Mouse (Mus musculus): ENCODE measurements around the gene 2310061I04Rik. TPM values are rescaled to one million over a fixed set of nuclear protein-coding genes. Genes with fewer than 3 reads are reported as not detected.

2310061I04Rik gene
- polyA plus RNA-seq, 1 experiment from 2014 or later: 15.6 TPM

DNA sequence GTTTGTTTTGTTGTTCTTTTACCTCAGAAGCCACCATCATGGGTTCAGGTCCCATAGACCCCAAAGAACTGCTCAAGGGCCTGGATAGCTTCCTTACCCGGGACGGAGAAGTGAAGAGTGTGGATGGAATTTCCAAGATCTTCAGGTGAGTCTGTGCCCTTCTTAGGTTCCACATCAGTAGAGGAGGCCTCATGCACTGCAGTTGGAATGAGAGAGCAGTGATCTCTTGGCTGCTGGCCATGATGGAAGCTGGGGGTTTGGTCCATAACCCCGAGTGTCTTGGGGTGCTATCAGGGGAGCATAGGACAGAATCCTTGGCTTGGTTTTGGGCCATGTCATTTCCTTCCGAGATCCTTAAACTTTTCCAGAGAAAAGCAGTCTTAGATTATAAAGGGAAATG lies 26.1 kb upstream of the 2310061I04Rik start:
- H3K27ac ChIP-seq (ENCODE audit: low read length): no peak overlapping the region
- H3K4me2 ChIP-seq (ENCODE audit: low read depth, low read length): no peak overlapping the region
- no peak overlapping the region for H3K9ac ChIP-seq (ENCODE audit: low read length)
- no peak overlapping the region for H3K4me3 ChIP-seq (ENCODE audit: low read length)
- no peaks in the 10 kb centered on the region for H3K9me3 ChIP-seq (ENCODE audit: control insufficient read depth, low read length)
- no peak for ATAC-seq (ENCODE audit: low read depth)
- peaks cover 46% of the 10 kb centered on the region for H3K36me3 ChIP-seq (ENCODE audit: control insufficient read depth, insufficient read depth, low read length)
- H3K27me3 ChIP-seq (ENCODE audit: control insufficient read depth, insufficient read depth, low read depth, low read length): no peaks in the 10 kb centered on the region
- H3K4me1 ChIP-seq (replicated peaks; ENCODE audit: control insufficient read depth, insufficient read depth, low read length): peaks cover 22% of the 10 kb centered on the region
- WGBS: 87% methylated on average over 4 of the region's 4 CpGs

DNA sequence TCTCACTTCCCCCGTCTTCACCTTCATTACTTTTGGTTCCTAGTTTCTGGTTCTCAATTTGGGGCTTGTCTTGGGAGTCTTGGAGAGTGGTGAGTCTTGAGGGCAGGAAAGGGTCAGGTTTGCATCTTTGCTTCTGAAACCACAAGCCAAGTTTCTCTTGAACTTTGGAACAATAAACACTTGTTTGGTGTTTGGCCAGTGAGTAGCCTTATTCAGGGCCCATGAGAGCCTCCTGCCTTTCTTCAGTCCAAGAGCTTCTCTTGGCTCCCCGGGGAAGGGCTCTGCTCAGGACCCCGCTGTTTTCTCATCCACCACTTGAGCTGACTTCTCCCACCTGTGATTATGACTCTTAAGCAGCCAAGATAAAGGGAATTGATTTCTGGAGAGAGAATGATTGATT lies 25.3 kb upstream of the 2310061I04Rik start:
- WGBS: 80% methylated on average over 3 of the region's 3 CpGs
- Histone ChIP-seq H3K27me3 (ENCODE audit: control insufficient read depth, insufficient read depth, low read depth, low read length) (no peaks in the 10 kb centered on the region), H3K9me3 (ENCODE audit: control insufficient read depth, low read length) (no peaks in the 10 kb centered on the region), H3K9ac (ENCODE audit: low read length) (no peak overlapping the region), H3K4me2 (ENCODE audit: low read depth, low read length) (no peak overlapping the region), H3K4me1 (replicated peaks; ENCODE audit: control insufficient read depth, insufficient read depth, low read length) (peaks cover 22% of the 10 kb centered on the region), H3K36me3 (ENCODE audit: control insufficient read depth, insufficient read depth, low read length) (peaks cover 39% of the 10 kb centered on the region), H3K4me3 (ENCODE audit: low read length) (no peak overlapping the region), H3K27ac (ENCODE audit: low read length) (no peak overlapping the region)
- ATAC-seq (ENCODE audit: low read depth): no peak

DNA sequence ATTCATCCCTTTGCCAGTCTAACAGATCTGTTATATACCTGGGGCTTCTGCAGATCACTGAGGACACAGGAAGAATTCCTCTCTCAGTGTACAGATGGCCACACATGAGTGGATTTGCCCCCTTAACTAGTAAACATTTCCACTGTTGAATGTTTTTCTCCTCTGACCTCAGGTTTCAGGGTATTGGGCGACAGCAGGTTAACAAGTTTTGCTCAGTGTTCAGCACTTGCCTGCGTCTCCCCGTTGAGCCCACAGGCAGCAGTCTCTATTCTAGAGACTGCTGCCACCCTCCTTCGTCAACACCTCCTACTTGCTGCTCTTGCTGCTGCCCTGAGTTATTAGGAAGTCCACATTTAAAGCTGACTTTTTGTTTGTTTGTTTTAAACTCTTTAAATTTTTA lies 24.5 kb upstream of the 2310061I04Rik start:
- Histone ChIP-seq H3K4me3 (ENCODE audit: low read length) (no peak overlapping the region), H3K27ac (ENCODE audit: low read length) (no peak overlapping the region), H3K9me3 (ENCODE audit: control insufficient read depth, low read length) (no peaks in the 10 kb centered on the region), H3K9ac (ENCODE audit: low read length) (no peak overlapping the region), H3K36me3 (ENCODE audit: control insufficient read depth, insufficient read depth, low read length) (peaks cover 34% of the 10 kb centered on the region), H3K4me2 (ENCODE audit: low read depth, low read length) (no peak overlapping the region), H3K27me3 (ENCODE audit: control insufficient read depth, insufficient read depth, low read depth, low read length) (no peaks in the 10 kb centered on the region), H3K4me1 (replicated peaks; ENCODE audit: control insufficient read depth, insufficient read depth, low read length) (peaks cover 22% of the 10 kb centered on the region)
- 71% methylated on average over 4 of the region's 4 CpGs for WGBS
- ATAC-seq (ENCODE audit: low read depth): no peak

DNA sequence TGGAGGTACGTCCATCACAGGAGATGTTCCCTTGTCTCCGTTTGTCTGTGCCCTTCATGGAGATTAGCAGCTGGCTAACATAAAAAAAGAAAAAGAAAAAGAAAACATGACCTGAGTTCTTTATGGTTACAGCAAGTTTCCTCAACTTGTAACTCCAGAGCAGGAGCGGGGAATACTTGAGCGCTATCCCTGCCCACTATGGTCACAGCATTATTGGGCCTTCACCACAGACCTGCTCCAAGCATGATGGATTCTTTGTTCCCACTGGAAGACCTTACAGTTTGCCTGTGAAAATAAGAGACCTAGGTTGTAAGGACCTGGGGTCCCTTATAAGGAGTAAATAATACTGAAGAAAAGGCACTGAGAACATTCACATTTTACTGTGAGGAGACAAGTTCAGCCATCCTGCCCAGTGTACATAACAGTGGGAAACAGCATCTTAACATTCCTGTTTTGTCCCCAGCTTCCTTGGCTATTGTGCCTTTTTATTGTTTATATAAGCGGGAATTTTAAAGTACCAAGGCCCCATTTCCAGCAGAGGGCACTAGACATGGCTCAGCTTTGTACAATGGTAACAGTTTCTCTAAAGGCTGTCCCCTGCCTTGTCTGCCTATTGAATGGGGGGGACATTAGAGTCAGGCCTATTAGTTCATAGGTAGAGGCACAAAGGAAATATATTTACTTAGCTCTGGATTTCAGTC lies 23.8 kb upstream of the 2310061I04Rik start:
- H3K27me3 ChIP-seq (ENCODE audit: control insufficient read depth, insufficient read depth, low read depth, low read length): no peaks in the 10 kb centered on the region
- no peak overlapping the region for H3K4me3 ChIP-seq (ENCODE audit: low read length)
- H3K27ac ChIP-seq (ENCODE audit: low read length): peak overlapping the region; percentile 48
- H3K4me1 ChIP-seq (replicated peaks; ENCODE audit: control insufficient read depth, insufficient read depth, low read length): peaks cover 22% of the 10 kb centered on the region
- no peaks in the 10 kb centered on the region for H3K9me3 ChIP-seq (ENCODE audit: control insufficient read depth, low read length)
- H3K9ac ChIP-seq (ENCODE audit: low read length): peak overlapping the region; percentile 3; the same call in 1 of the 2 replicates
- 62% methylated on average over 5 of the region's 5 CpGs for WGBS
- no peak for ATAC-seq (ENCODE audit: low read depth)
- no peak overlapping the region for H3K4me2 ChIP-seq (ENCODE audit: low read depth, low read length)
- H3K36me3 ChIP-seq (ENCODE audit: control insufficient read depth, insufficient read depth, low read length): peaks cover 27% of the 10 kb centered on the region

DNA sequence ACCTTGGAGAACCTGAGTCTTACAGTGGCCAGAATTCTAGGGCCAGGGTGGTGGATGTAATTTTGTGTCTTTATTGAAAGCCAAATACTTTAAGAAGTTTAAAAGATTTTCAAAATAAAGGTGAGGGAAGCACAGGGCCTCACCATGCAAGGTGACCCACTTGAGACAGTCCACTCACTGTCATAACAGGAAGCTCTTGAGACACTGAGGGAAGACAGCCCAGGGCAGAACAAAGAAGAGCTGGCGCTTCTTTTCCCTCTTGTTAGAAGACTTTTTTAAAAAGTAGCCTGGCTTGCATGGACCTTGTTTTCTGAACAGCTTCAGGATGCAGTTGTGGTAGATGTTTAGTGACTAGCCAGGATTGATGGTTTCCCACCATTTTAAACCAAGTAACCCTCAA lies 23.2 kb upstream of the 2310061I04Rik start:
- Histone ChIP-seq H3K9me3 (ENCODE audit: control insufficient read depth, low read length) (no peaks in the 10 kb centered on the region), H3K36me3 (ENCODE audit: control insufficient read depth, insufficient read depth, low read length) (peaks cover 24% of the 10 kb centered on the region), H3K27ac (ENCODE audit: low read length) (peak overlapping the region; percentile 48), H3K4me1 (replicated peaks; ENCODE audit: control insufficient read depth, insufficient read depth, low read length) (peaks cover 24% of the 10 kb centered on the region), H3K27me3 (ENCODE audit: control insufficient read depth, insufficient read depth, low read depth, low read length) (no peaks in the 10 kb centered on the region), H3K4me2 (ENCODE audit: low read depth, low read length) (peak overlapping the region; percentile 98; the same call in 1 of the 2 replicates), H3K4me3 (ENCODE audit: low read length) (no peak overlapping the region), H3K9ac (ENCODE audit: low read length) (no peak overlapping the region)
- no peak for ATAC-seq (ENCODE audit: low read depth)
- WGBS: 43% methylated on average over 1 of the region's 1 CpGs

DNA sequence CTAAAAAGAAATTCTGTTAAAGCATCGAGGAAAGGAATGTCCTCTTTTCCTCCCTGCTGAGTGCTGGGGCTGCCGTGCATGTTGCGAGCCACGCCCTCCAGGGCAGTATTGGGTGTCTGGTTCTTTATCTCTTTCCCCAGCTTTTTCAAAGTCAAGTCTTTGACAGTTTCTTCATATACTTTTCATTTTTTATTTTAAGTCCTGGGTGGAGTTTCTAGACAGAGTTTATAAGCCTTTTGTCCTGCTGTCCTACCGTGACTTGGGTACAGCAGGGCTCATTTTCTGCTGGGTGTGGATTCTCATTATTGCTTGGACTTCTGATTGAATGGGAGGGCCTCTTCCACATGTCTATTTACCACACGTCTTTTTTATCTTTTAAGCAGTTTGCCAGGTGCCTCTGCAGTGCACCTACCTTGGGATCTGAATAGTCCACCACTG lies 22.7 kb upstream of the 2310061I04Rik start:
- peak overlapping the region; percentile 97 for H3K27ac ChIP-seq (ENCODE audit: low read length)
- peak overlapping the region; percentile 85 for H3K4me3 ChIP-seq (ENCODE audit: low read length)
- peaks cover 20% of the 10 kb centered on the region for H3K36me3 ChIP-seq (ENCODE audit: control insufficient read depth, insufficient read depth, low read length)
- peak overlapping the region; percentile 72 for H3K9ac ChIP-seq (ENCODE audit: low read length)
- H3K27me3 ChIP-seq (ENCODE audit: control insufficient read depth, insufficient read depth, low read depth, low read length): no peaks in the 10 kb centered on the region
- no peak for ATAC-seq (ENCODE audit: low read depth)
- peak overlapping the region; percentile 98 for H3K4me2 ChIP-seq (ENCODE audit: low read depth, low read length)
- peaks cover 26% of the 10 kb centered on the region for H3K4me1 ChIP-seq (replicated peaks; ENCODE audit: control insufficient read depth, insufficient read depth, low read length)
- H3K9me3 ChIP-seq (ENCODE audit: control insufficient read depth, low read length): no peaks in the 10 kb centered on the region
- WGBS: 38% methylated on average over 6 of the region's 6 CpGs

DNA sequence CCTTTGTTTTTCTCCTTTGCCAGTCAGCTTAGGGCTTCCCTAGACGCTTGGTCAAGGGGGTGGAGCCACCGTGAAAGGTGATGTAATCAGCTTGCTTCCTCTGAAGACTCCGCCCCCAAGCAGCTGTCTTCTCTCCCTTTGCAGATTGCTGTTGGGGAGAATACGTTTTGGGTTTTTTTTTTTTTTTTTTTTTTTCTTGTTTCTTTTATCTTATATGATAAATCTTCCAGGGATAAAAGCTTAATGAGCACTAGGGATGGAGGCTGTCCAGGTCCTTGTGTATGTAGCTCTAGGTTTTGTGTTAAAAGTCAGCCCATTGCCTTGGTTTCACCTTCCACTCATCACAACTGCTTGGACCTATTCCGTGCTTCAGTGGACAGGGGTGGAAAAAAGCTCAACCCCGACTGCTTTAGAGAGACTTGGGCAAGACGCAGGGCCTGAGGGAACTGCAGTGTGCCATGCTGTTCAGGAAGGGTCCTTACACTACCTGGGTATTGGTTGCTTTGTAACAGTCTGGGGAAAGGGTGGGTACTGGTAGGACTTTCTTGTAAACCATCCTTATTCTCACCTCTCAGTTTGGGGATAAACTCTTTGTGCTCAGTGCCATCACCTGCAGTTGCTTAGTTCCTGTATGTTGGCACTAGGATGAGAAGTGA lies 22.0 kb upstream of the 2310061I04Rik start:
- 5% methylated on average over 7 of the region's 7 CpGs for WGBS
- H3K27ac ChIP-seq (ENCODE audit: low read length): peak overlapping the region; percentile 97
- H3K36me3 ChIP-seq (ENCODE audit: control insufficient read depth, insufficient read depth, low read length): peaks cover 13% of the 10 kb centered on the region
- H3K27me3 ChIP-seq (ENCODE audit: control insufficient read depth, insufficient read depth, low read depth, low read length): no peaks in the 10 kb centered on the region
- H3K4me1 ChIP-seq (replicated peaks; ENCODE audit: control insufficient read depth, insufficient read depth, low read length): peaks cover 26% of the 10 kb centered on the region
- peak; percentile 48 for ATAC-seq (ENCODE audit: low read depth)
- H3K9me3 ChIP-seq (ENCODE audit: control insufficient read depth, low read length): no peaks in the 10 kb centered on the region
- H3K4me2 ChIP-seq (ENCODE audit: low read depth, low read length): peak overlapping the region; percentile 98
- peak overlapping the region; percentile 85 for H3K4me3 ChIP-seq (ENCODE audit: low read length)
- peak overlapping the region; percentile 72 for H3K9ac ChIP-seq (ENCODE audit: low read length)

DNA sequence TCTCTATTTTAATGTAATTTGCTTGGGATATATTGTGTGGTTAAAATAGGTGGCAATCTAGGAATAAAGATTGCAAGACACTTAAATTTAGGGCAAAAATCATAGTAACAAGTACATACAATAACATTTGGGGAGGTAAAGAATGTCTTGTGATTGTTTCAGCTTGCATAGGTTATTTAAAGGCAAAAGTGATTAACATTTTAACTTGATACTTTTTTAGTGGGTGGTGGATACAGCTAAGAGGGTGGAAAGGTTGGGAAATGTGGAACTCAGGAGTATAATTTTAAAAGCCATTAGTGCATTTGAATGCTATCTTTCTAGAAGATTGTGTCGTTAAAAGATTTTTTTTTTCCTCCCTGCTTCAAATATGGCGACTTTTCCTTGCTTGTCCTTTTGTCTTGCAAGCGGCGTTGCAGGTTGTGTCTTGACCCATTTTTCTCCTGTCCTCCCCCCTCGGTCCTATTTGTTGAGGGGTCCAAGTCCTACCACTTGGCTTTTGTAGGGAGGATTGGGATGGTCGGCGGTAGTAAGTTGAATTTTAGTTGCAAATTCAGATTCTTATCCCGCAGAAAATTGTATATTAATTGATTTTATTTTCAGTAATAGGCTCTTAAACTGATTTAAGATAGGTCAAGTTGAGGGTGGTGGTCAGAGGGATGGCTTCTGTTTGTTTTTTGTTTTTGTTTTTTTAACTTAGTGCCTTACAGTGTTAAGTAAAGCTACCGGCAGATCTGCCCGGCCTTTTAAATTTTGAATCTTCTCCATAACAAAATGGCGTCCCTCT lies 21.2 kb upstream of the 2310061I04Rik start:
- no peaks in the 10 kb centered on the region for H3K27me3 ChIP-seq (ENCODE audit: control insufficient read depth, insufficient read depth, low read depth, low read length)
- H3K36me3 ChIP-seq (ENCODE audit: control insufficient read depth, insufficient read depth, low read length): peaks cover 6% of the 10 kb centered on the region
- H3K27ac ChIP-seq (ENCODE audit: low read length): peak overlapping the region; percentile 97
- H3K4me2 ChIP-seq (ENCODE audit: low read depth, low read length): peak overlapping the region; percentile 98
- H3K9me3 ChIP-seq (ENCODE audit: control insufficient read depth, low read length): no peaks in the 10 kb centered on the region
- H3K4me1 ChIP-seq (replicated peaks; ENCODE audit: control insufficient read depth, insufficient read depth, low read length): peaks cover 26% of the 10 kb centered on the region
- ATAC-seq (ENCODE audit: low read depth): no peak
- H3K9ac ChIP-seq (ENCODE audit: low read length): peak overlapping the region; percentile 94
- WGBS: under 1% methylated on average over 11 of the region's 11 CpGs
- peak overlapping the region; percentile 85 for H3K4me3 ChIP-seq (ENCODE audit: low read length)

All from lung, embryonic 16.5 days (tissue).